Mouse (Mus musculus) kidney, embryonic 14.5 days (tissue): ENCODE measurements at regions not wholly inside any gene's neighbourhood (a gene's known extent, or its start where the extent isn't known, plus 50 kb on each side); places are given as distances from the start of the nearest gene placed in this dataset.

ENCODE experiments used
- ATAC-seq: fragments of 200-750 bp; cut with Nextera tagmentation; 2 replicates; pipeline ENCODE4 v1.8.0; 2017; ENCODE audit warnings: moderate number of reproducible peaks, mild to moderate bottlenecking, moderate TSS enrichment, moderate library complexity; ENCODE audit not compliant: low FRiP score, low TSS enrichment
- H3K27ac ChIP-seq: fragments of 300-500 bp; sonication (generic); 2 replicates; pipeline ENCODE4 v1.5.1; 2014; ENCODE audit warnings: low read depth, mild to moderate bottlenecking, low read length, moderate library complexity, mixed read lengths
- H3K27me3 ChIP-seq: fragments of 300-500 bp; sonication (generic); 2 replicates; pipeline ENCODE4 v1.6.1; 2014; ENCODE audit warnings: mild to moderate bottlenecking, low read length; ENCODE audit not compliant: control insufficient read depth, insufficient read depth
- H3K36me3 ChIP-seq: fragments of 300-500 bp; sonication (generic); 2 replicates; pipeline ENCODE4 v1.6.1; 2014; ENCODE audit warnings: low read length, mixed read lengths; ENCODE audit not compliant: control insufficient read depth, insufficient read depth
- H3K4me1 ChIP-seq: fragments of 300-500 bp; sonication (generic); 2 replicates; pipeline ENCODE4 v1.6.1; 2014; ENCODE audit warnings: low read length, mixed read lengths; ENCODE audit not compliant: control insufficient read depth, insufficient read depth
- H3K4me2 ChIP-seq: fragments of 300-500 bp; sonication (generic); replicated peaks from 2 replicates; pipeline ENCODE4 v1.6.1; 2014; ENCODE audit warnings: low read depth, mild to moderate bottlenecking, low read length
- H3K4me3 ChIP-seq: fragments of 300-500 bp; sonication (generic); 2 replicates; pipeline ENCODE4 v1.5.1; 2014; ENCODE audit warnings: mild to moderate bottlenecking, low read length
- H3K9ac ChIP-seq: fragments of 300-500 bp; sonication (generic); 2 replicates; pipeline ENCODE4 v1.6.1; 2014; ENCODE audit warnings: low read depth, mild to moderate bottlenecking, low read length, moderate library complexity
- H3K9me3 ChIP-seq: fragments of 300-500 bp; sonication (generic); 2 replicates; pipeline ENCODE4 v1.6.1; 2016; ENCODE audit warnings: low read length; ENCODE audit not compliant: control insufficient read depth
- WGBS: fragments of 180-500 bp; shearing (Covaris S2); extraction: QIAGEN DNeasy Blood & Tissue Kit; methylation state at CpG from one replicate; pipeline ENCODE4 v1.1.7; 2014; 5-methylcytosine and 5-hydroxymethylcytosine counted together

DNA sequence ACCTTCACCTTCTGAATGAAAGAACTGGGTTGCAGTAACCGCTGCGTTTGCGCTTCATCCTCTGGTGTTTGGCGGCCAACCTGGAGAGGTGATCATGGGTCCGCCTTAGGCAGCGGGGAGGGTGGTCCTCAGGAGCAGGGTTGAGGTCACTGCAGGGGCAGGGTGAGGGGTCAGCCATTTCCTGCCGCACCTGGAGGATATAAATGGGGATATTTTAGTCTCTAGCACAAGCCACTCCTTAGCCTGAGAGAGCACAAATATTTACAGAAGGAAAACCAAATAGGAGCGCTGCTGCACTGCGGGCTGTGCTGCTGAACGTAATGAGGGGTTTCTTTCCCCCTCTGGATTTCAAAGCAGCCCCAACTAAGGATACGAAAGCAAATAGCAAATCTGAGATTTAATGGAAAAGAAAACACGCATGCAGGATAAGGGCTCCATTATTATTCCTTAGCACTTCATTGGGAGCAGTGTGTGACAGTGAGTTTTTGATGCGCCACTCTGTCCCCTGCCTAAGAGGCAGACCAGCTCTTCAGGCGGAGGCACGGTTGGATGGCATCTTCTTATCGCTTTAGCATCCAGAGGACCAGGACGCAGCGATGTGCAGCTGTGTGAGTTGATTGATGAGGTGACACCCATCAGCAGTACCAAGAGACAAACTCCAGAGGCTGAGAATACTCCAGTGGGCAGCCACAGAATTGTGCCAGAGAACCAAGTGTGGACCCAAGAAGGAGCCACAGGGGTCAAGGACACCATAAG lies 135.9 kb upstream of the Elac2 start:
- H3K4me2 ChIP-seq = no peak overlapping the region
- H3K4me3 ChIP-seq = no peak overlapping the region
- no peaks in the 10 kb centered on the region for H3K9me3 ChIP-seq
- H3K27ac ChIP-seq = no peak overlapping the region
- ATAC-seq = no peak
- whole genome bisulfite sequencing = 39% methylated on average over 18 of the region's 18 CpGs
- H3K9ac ChIP-seq = no peak overlapping the region
- no peaks in the 10 kb centered on the region for H3K36me3 ChIP-seq
- H3K27me3 ChIP-seq = no peaks in the 10 kb centered on the region
- H3K4me1 ChIP-seq = no peaks in the 10 kb centered on the region

DNA sequence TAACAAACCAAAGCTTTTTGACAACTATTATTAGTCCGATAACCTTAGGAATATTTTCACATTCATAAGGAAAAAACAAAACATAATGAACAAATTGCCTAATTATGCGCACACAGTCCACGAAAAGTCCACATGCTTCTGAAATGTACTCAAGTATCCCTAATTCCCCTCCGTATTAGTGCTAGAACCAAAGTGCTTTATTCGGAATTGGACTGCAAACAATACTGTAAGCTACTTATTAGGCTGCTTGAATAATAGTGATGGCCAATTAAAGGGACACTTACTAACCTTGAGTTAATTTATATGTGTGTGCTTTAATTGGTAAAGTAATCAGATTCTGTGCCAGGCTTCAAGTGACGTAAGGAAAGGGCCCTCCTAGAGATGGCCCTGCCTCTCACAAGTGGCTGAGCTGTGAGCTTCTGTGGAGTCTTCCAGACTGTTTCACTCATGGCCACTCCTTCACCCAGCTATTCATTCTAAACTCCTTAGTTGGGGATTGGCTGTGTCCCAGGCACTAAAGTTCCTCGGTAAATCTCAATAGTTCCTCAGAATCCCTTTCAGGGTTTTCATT lies 132.2 kb upstream of the Elac2 start:
- Histone ChIP-seq H3K27me3 (no peaks in the 10 kb centered on the region), H3K36me3 (no peaks in the 10 kb centered on the region), H3K4me2 (no peak overlapping the region), H3K4me1 (no peaks in the 10 kb centered on the region), H3K4me3 (no peak overlapping the region), H3K9me3 (no peaks in the 10 kb centered on the region), H3K9ac (no peak overlapping the region), H3K27ac (no peak overlapping the region)
- WGBS = 91% methylated on average over 7 of the region's 7 CpGs
- no peak for ATAC-seq

DNA sequence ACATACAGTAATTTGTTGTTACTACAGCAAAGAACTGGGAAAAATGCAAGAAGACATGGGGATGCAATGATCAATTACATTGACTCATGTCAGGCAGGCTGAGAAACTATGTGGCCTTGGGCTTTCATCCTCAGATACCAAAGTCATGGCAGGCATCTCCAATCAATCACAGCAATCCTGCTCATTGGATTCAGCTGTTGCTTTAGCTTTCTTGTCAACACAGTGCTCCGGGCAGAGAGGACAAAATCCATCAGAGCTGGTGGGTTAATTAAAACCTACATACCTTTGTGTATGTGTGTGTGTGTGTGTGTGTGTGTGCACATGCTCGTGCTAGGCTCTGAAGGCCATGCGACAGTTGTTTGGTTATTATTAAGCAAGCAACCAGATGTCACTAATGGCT lies 119.2 kb upstream of the Elac2 start:
- Histone ChIP-seq H3K4me1 (no peaks in the 10 kb centered on the region), H3K27ac (no peak overlapping the region), H3K36me3 (no peaks in the 10 kb centered on the region), H3K4me2 (no peak overlapping the region), H3K4me3 (no peak overlapping the region), H3K9me3 (no peaks in the 10 kb centered on the region), H3K27me3 (no peaks in the 10 kb centered on the region), H3K9ac (no peak overlapping the region)
- 80% methylated on average over 3 of the region's 3 CpGs for WGBS
- ATAC-seq = no peak

- no peak overlapping the region for H3K27ac ChIP-seq
- no peaks in the 10 kb centered on the region for H3K4me1 ChIP-seq
- H3K4me2 ChIP-seq = no peak overlapping the region
- no peaks in the 10 kb centered on the region for H3K36me3 ChIP-seq
- no peak overlapping the region for H3K4me3 ChIP-seq
- H3K9ac ChIP-seq = no peak overlapping the region
- no peaks in the 10 kb centered on the region for H3K9me3 ChIP-seq
- WGBS = 46% methylated on average over 8 of the region's 8 CpGs
- no peaks in the 10 kb centered on the region for H3K27me3 ChIP-seq
- no peak for ATAC-seq
Measured at GRCm38 (mm10) chr11:64880674-64881073, 98.2 kb upstream of the Elac2 start.

DNA sequence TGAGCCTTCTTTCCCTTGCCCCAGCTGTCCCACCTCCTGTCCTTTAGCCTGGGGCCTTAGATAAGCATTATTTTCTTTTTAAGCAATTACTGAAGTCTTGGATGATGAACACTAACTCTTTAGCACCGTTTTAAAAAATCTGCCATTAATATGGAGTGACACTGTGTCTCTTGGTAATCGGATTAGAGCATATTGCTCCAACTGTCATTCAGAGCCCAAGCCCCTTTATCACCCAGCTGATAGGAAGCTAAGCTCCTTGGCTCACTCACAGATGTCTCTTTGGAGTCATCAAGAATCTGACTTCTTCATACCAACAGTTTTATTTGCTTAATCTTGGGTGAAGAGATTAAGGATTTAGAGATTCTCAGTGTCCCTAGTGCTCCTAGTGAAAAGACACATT lies 94.3 kb upstream of the Elac2 start:
- Histone ChIP-seq H3K9me3 (no peaks in the 10 kb centered on the region), H3K36me3 (no peaks in the 10 kb centered on the region), H3K4me3 (no peak overlapping the region), H3K27me3 (peaks cover 3% of the 10 kb centered on the region; the same call in 1 of the 2 replicates), H3K4me1 (no peaks in the 10 kb centered on the region), H3K4me2 (no peak overlapping the region), H3K27ac (no peak overlapping the region), H3K9ac (no peak overlapping the region)
- no peak for ATAC-seq
- WGBS = 75% methylated on average over 2 of the region's 2 CpGs

DNA sequence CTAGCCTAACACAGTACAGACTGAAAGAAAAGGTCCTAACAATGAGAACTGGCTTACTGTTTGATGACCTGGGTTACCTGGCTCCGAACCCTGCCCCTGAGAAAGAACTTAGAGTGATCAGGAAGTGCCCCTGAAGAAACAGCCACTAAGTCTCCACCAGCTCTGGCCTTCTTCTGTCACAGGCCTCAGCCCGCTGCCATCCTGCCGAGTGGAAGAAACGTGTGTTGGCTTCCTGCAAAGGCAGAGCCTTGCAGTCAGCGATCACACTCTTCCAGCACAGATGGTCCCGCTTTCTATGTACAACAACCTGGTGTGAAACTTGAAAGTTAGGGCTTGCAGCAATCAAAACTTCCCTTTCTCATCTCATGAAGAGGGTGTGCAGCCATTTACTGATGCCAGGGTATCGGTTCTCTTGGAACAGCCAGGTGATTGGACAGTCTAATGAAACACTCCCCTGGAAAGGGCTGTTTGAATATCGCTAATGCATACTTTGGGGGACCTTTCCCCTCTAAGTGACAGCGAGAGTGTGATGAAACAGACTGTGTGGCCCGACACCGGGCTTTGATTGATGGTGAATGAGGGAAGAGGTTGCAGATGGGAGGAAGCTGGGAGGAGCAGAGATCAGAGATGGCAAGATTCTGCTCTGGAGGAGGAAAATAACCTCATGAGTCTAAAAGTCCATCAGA lies 89.4 kb upstream of the Elac2 start:
- no peak overlapping the region for H3K27ac ChIP-seq
- no peak overlapping the region for H3K4me3 ChIP-seq
- H3K36me3 ChIP-seq = no peaks in the 10 kb centered on the region
- no peak overlapping the region for H3K4me2 ChIP-seq
- H3K9me3 ChIP-seq = no peaks in the 10 kb centered on the region
- 24% methylated on average over 11 of the region's 11 CpGs for WGBS
- no peak overlapping the region for H3K9ac ChIP-seq
- no peaks in the 10 kb centered on the region for H3K4me1 ChIP-seq
- peak; percentile 49; the same call in 1 of the 2 replicates for ATAC-seq
- H3K27me3 ChIP-seq = peaks cover 3% of the 10 kb centered on the region; the same call in 1 of the 2 replicates

- Histone ChIP-seq H3K9ac (no peak overlapping the region), H3K4me3 (no peak overlapping the region), H3K36me3 (no peaks in the 10 kb centered on the region), H3K9me3 (no peaks in the 10 kb centered on the region), H3K27me3 (peaks cover 3% of the 10 kb centered on the region; the same call in 1 of the 2 replicates), H3K27ac (no peak overlapping the region), H3K4me1 (no peaks in the 10 kb centered on the region), H3K4me2 (no peak overlapping the region)
- 35% methylated on average over 3 of the region's 3 CpGs for WGBS
- ATAC-seq = no peak
Measured at GRCm38 (mm10) chr11:64890776-64891175, 88.1 kb upstream of the Elac2 start.

DNA sequence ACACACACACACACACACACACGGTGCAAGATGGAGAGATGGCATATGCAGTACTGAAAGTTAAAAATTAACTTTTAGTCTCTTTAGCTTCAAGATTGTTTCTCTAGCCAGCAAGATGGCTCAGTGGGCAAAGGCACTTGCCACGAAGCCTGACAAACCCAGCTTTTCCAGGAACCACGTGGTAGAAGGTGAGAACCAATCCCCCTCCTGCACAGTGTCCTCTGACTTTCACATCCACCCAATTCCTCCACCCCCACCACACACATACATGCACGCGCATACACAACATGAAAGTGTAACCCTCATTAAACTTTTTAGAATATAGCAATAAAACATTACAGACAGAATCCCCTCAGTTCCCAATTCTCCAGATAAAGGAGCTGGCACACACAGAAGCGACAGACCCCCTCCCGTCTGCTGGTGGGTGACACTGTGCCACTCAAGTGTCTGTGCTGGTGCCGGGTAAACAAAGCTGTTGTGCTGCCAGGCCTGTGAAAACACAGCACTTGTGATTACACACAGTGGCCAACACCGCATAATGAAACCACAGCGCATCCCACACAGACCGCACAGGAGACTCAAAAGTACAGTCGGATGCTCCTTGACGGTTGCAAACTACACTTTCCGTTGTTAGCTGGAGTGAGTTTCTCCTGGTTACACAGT lies 82.9 kb upstream of the Elac2 start:
- WGBS = 79% methylated on average over 14 of the region's 14 CpGs
- peaks cover 8% of the 10 kb centered on the region; the same call in 1 of the 2 replicates for H3K4me1 ChIP-seq
- peaks cover 9% of the 10 kb centered on the region; the same call in 1 of the 2 replicates for H3K27me3 ChIP-seq
- H3K9ac ChIP-seq = no peak overlapping the region
- no peak overlapping the region for H3K4me3 ChIP-seq
- ATAC-seq = no peak
- no peak overlapping the region for H3K4me2 ChIP-seq
- no peaks in the 10 kb centered on the region for H3K9me3 ChIP-seq
- H3K36me3 ChIP-seq = no peaks in the 10 kb centered on the region
- no peak overlapping the region for H3K27ac ChIP-seq
